Mouse (Mus musculus): ENCODE results near the gene Cd300ld4.

DNA sequence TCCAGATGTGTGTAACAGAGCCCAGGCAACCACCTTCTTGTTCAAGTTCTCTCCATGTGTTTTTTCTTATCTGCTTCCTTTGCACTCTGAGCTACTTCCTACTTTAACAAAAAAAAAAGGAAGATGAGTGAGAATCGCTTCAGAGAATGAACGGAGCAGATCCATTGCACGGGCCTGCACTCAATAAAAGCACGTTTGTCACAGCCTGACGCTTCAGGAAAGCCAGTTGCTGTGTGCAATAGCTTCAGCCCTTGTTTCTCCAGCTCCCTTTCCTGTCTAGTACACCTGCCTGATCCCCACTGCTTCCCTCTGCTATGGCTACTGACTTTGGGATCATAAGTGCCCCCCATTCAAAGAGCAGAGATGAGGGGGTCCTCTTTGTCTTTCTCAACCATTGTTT lies 35.3 kb upstream of the Cd300ld4 start, which contains the start of gene Cd300e:
- TF ChIP-seq POLR2A (IDR thresholded peaks at IDR 0.05; ENCODE audit: low read depth, low read length): no peak
- TF ChIP-seq CTCF (IDR thresholded peaks at IDR 0.05; ENCODE audit: borderline replicate concordance, insufficient read depth, low read length): no peak

All from embryonic fibroblast, embryonic 13.5 days (primary cell).